Mouse (Mus musculus): ENCODE data around the gene Fbxw10.

Fbxw10 gene

GRCm38 (mm10) chr11:62846961-62847654 is at the start of gene Fbxw10:
Fbxw10 (plus strand) TSS chr11:62847069.
- no peak for DNase-seq

- DNase-seq = no peak
Measured at GRCm38 (mm10) chr11:62804119-62804518, 42.8 kb upstream of the Fbxw10 start.

GRCm38 (mm10) chr11:62807965-62808364 is 38.9 kb upstream of the Fbxw10 start:
- no peak for DNase-seq

- DNase-seq = no peak
Measured at GRCm38 (mm10) chr11:62809201-62809600, 37.7 kb upstream of the Fbxw10 start.

- DNase-seq = no peak
Measured at GRCm38 (mm10) chr11:62812268-62812667, 34.6 kb upstream of the Fbxw10 start.

GRCm38 (mm10) chr11:62813497-62813896 is 33.4 kb upstream of the Fbxw10 start:
- no peak for DNase-seq

- DNase-seq = no peak
Measured at GRCm38 (mm10) chr11:62813970-62814624, 32.8 kb upstream of the Fbxw10 start.

GRCm38 (mm10) chr11:62814625-62815024 is 32.2 kb upstream of the Fbxw10 start:
- DNase-seq = no peak

- no peak for DNase-seq
Measured at GRCm38 (mm10) chr11:62815438-62815837, 31.4 kb upstream of the Fbxw10 start.

GRCm38 (mm10) chr11:62816591-62816990 is 30.3 kb upstream of the Fbxw10 start:
- no peak for DNase-seq

- DNase-seq = no peak
Measured at GRCm38 (mm10) chr11:62819059-62819686, 27.7 kb upstream of the Fbxw10 start.

- peak; percentile 19 to 20 for DNase-seq
Measured at GRCm38 (mm10) chr11:62820059-62820541, 26.8 kb upstream of the Fbxw10 start, which contains the start of gene Trim16. Trim16 (plus strand) TSS chr11:62820231.

GRCm38 (mm10) chr11:62820661-62821437 is 26.0 kb upstream of the Fbxw10 start:
- DNase-seq = peak; percentile 4 to 8

GRCm38 (mm10) chr11:62821893-62822292 is 25.0 kb upstream of the Fbxw10 start:
- no peak for DNase-seq

- no peak for DNase-seq
Measured at GRCm38 (mm10) chr11:62824211-62824610, 22.7 kb upstream of the Fbxw10 start.

GRCm38 (mm10) chr11:62825222-62826105 is 21.4 kb upstream of the Fbxw10 start:
- no peak for DNase-seq

- DNase-seq = no peak
Measured at GRCm38 (mm10) chr11:62826106-62826733, 20.6 kb upstream of the Fbxw10 start.

GRCm38 (mm10) chr11:62827135-62827534 is 19.7 kb upstream of the Fbxw10 start:
- no peak for DNase-seq

- DNase-seq = no peak
Measured at GRCm38 (mm10) chr11:62827911-62828310, 19.0 kb upstream of the Fbxw10 start.

- no peak for DNase-seq
Measured at GRCm38 (mm10) chr11:62830387-62830786, 16.5 kb upstream of the Fbxw10 start.

GRCm38 (mm10) chr11:62831906-62832305 is 15.0 kb upstream of the Fbxw10 start:
- no peak for DNase-seq
